Mouse (Mus musculus) limb, embryonic 13.5 days (tissue): ENCODE measurements around the gene Clcn7. TPM values are rescaled to one million over a fixed set of nuclear protein-coding genes. Genes with fewer than 3 reads are reported as not detected.
"Not testable (repeated sequence)": the region's sequence is repeated elsewhere in the genome, so short reads cannot be mapped to it uniquely, and the experiment has no call there.

Experiments used
- ATAC-seq: fragments of 200-750 bp; cut with Nextera tagmentation; 2 replicates; pipeline ENCODE4 v1.8.0; 2017; ENCODE audit warnings: low read depth, moderate number of reproducible peaks, moderate TSS enrichment; ENCODE audit not compliant: low FRiP score
- H3K27ac ChIP-seq: fragments of 300-500 bp; sonication (generic); 2 replicates; pipeline ENCODE4 v1.5.1; 2015; ENCODE audit warnings: inconsistent platforms, mild to moderate bottlenecking, moderate library complexity
- H3K27me3 ChIP-seq: fragments of 300-500 bp; sonication (generic); 2 replicates; pipeline ENCODE4 v1.6.1; 2015; ENCODE audit warnings: mild to moderate bottlenecking, inconsistent platforms
- H3K36me3 ChIP-seq: fragments of 300-500 bp; sonication (generic); 2 replicates; pipeline ENCODE4 v1.6.1; 2015; ENCODE audit warnings: inconsistent platforms, mild to moderate bottlenecking, moderate library complexity
- H3K4me1 ChIP-seq: fragments of 300-500 bp; sonication (generic); 2 replicates; pipeline ENCODE4 v1.6.1; 2015; ENCODE audit warnings: inconsistent platforms
- H3K4me2 ChIP-seq: fragments of 300-500 bp; sonication (generic); replicated peaks from 2 replicates; pipeline ENCODE4 v1.6.1; 2015; ENCODE audit warnings: inconsistent platforms, mild to moderate bottlenecking, moderate library complexity
- H3K4me3 ChIP-seq: fragments of 300-500 bp; sonication (generic); 2 replicates; pipeline ENCODE4 v1.5.1; 2015; ENCODE audit warnings: moderate library complexity, mild to moderate bottlenecking, inconsistent platforms
- H3K9ac ChIP-seq: fragments of 300-500 bp; sonication (generic); 2 replicates; pipeline ENCODE4 v1.6.1; 2015; ENCODE audit warnings: mild to moderate bottlenecking, inconsistent platforms
- H3K9me3 ChIP-seq: fragments of 300-500 bp; sonication (generic); 2 replicates; pipeline ENCODE4 v1.6.1; 2016; ENCODE audit warnings: inconsistent platforms
- WGBS: fragments of 180-500 bp; shearing (Covaris S2); methylation state at CpG from one replicate; pipeline ENCODE4 v1.1.7; 2015; 5-methylcytosine and 5-hydroxymethylcytosine counted together
- polyA plus RNA-seq: library from polyadenylated mRNA; unstranded; fragments of >200 nt; fragmentation: Nextera tagmentation; extraction: Ambion mirVana; gene quantifications from 2 replicates; pipeline ENCODE4 v1.2.1, GENCODE M21; 2015

The Clcn7 gene
- polyA plus RNA-seq, 1 experiment from 2014 or later = 27.2 TPM

DNA sequence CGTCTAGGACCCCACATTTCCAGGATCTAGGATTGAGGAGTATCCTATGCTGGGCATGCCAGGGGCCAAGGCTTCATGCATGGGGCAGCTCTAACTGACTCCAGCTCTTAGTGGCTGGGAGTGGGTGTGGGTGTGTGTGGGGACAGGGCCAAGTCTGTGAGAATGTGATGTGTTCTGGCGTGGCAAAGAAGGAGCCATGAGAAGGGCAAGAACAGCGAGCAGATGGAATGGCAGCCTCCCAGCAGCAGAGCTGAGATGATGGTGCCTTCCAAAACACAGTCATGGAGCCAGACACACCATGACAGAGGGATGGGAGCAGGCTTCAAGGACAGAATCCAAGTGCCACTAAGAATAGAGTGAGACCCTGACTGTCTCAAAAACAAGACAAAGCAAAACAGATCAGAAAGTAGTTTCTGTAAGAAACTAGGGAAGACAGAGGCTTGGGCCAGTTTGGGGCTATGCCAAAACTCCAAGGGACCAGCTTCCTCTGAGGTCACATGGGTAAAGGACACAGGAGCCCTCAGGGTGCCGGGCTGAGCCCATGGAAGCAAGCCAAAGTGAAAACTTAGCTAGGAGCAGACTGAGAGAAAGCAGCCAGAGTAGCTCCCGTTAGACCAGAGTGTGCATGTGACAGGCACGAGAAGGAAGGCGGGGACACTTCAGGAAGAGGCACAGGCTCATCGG lies 21.3 kb upstream of the Clcn7 start:
- ATAC-seq = no peak
- H3K4me1 ChIP-seq = peaks cover 14% of the 10 kb centered on the region
- H3K4me2 ChIP-seq = no peak overlapping the region
- no peak overlapping the region for H3K27ac ChIP-seq
- no peak overlapping the region for H3K4me3 ChIP-seq
- peaks cover 73% of the 10 kb centered on the region for H3K36me3 ChIP-seq
- H3K9ac ChIP-seq = no peak overlapping the region
- H3K27me3 ChIP-seq = no peaks in the 10 kb centered on the region
- no peaks in the 10 kb centered on the region for H3K9me3 ChIP-seq
- WGBS = 86% methylated on average over 8 of the region's 8 CpGs

DNA sequence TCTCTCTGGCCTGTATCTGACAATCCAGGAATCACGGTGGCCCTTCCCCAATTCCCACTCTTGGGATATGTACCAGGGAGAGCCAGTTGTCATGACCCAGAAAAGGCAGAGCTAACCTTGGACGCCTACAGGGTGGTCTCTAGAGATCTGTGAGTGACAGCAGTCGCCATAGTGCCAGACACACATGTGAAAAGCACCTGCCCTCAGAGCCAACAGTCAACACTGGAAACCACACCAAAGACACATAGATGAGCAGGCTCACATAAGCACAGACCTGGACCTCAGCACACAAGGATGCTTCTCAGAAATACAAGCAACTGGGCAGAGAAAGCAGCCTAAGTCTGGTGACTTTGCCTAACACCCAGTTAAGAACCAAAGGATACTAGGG lies 20.8 kb upstream of the Clcn7 start:
- H3K9me3 ChIP-seq = no peaks in the 10 kb centered on the region
- no peak overlapping the region for H3K27ac ChIP-seq
- peaks cover 68% of the 10 kb centered on the region for H3K36me3 ChIP-seq
- H3K9ac ChIP-seq = no peak overlapping the region
- no peak for ATAC-seq
- WGBS = 82% methylated on average over 3 of the region's 3 CpGs
- no peak overlapping the region for H3K4me2 ChIP-seq
- no peak overlapping the region for H3K4me3 ChIP-seq
- H3K27me3 ChIP-seq = no peaks in the 10 kb centered on the region
- peaks cover 14% of the 10 kb centered on the region for H3K4me1 ChIP-seq

DNA sequence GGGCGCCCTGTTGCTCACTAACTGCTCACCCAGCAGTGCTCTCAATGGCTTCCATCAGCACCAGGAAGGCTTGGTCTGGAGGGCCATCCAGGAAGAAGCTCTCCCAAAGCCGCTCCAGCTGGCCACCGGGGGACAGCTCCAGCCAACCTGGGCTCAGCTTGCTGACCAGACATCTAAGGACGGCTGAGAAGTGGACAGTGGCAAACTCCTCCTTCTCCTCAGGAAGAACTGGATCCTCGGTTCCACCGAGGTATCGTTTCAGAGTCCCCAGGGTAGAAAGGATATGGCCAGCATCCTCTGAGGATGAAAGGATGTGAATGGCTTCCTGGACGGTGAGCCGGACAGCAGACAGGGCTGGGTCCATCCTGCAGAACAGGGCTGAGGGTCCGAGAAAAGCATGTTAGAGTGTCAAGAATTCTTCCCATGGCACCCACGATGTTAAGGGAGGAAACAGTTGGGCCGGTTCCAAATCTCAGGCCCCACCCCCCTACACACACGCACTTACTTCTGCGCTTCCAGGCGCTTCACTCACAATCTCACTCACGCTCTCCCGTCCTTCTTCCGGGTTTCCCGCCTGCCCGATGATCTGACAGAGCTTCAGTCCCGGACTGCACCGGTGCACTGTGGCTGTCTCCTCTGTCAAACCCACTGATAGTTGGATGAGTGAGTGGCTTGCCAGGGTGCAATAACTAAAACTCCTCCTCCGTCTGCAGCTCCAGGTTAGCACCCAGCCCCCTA lies 18.1 kb upstream of the Clcn7 start:
- Histone ChIP-seq H3K4me3 (peak overlapping the region; percentile 68), H3K27ac (peak overlapping the region; percentile 89), H3K4me2 (peak overlapping the region; percentile 96), H3K9ac (peak overlapping the region; percentile 68), H3K36me3 (peaks cover 42% of the 10 kb centered on the region), H3K27me3 (no peaks in the 10 kb centered on the region), H3K4me1 (peaks cover 14% of the 10 kb centered on the region), H3K9me3 (no peaks in the 10 kb centered on the region)
- ATAC-seq = no peak; the same call in none of the 2 replicates
- WGBS = 9% methylated on average over 23 of the region's 23 CpGs

DNA sequence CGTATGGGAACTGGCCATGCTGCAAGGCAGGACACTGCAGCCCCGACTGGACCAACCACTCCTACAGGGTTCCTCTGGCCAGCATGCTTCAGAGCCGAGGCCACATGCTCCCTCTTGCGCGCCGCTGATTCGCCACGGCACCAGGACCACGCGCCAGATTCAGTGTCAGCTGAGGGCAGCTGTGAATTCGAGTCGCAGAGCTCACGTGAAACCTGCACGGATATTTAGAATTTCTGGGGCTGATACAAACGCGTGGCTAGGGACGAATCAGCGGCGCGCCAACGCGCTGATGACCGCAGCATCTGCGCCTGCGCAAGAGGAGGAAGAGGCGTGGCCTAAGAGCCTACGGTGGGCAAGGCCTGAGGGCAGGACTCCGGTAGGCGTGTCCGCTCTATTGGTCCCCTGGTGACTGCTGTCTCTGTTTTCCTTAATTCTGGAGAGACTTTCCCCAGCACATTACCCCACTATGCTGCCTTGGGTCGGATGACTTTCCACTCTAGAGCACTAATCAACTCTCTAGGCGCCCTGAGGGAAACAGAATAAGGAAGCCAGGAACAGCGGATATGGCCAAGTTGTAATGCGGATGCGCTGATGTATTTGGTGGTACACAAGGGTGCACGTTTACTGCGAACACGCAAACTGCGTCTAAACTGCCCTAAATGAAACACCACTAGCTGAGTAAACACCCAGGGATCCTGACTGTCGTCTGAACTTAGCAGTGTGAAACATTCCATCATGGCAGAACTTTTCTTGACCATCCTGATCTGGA lies 17.3 kb upstream of the Clcn7 start, which contains the start of gene Telo2:
Gene Telo2 (minus strand): TSS at position 304 of the 769 bp plus-strand sequence.
- WGBS = 4% methylated on average over 40 of the region's 40 CpGs
- peak; percentile 93 for ATAC-seq
- peak within 1 kb of the TSS; percentile 68 for H3K4me3 ChIP-seq
- H3K9me3 ChIP-seq = no peaks in the 10 kb centered on the region
- H3K36me3 ChIP-seq = peaks cover 34% of the 10 kb centered on the region
- H3K4me1 ChIP-seq = peaks cover 18% of the 10 kb centered on the region
- H3K9ac ChIP-seq = peak within 1 kb of the TSS; percentile 68
- peak within 1 kb of the TSS; percentile 96 for H3K4me2 ChIP-seq
- H3K27me3 ChIP-seq = no peaks in the 10 kb centered on the region
- peak within 1 kb of the TSS; percentile 89 for H3K27ac ChIP-seq

DNA sequence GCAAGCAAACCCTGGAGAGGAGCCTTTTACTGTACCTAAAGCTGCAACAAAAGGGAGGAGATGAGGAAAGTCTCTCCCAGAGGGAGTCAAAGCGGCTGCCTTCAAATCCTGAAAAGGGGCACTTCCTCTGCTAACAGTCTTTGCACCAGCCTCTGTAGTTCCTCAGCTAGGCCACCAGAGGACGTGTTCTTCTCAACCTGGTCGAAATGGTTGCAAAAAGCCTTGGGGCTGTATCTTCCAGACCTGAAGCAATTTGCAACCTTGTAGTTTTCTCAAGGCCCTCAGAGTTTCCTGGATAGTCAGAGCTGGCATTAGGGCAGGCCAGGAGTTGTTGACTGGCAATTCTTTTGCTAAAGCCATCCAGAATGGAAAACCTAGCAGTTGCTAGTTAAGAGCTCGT lies 15.9 kb upstream of the Clcn7 start:
- 41% methylated on average over 4 of the region's 4 CpGs for WGBS
- no peaks in the 10 kb centered on the region for H3K27me3 ChIP-seq
- no peak for ATAC-seq
- H3K4me2 ChIP-seq = no peak overlapping the region
- H3K9ac ChIP-seq = no peak overlapping the region
- no peaks in the 10 kb centered on the region for H3K9me3 ChIP-seq
- peaks cover 18% of the 10 kb centered on the region for H3K4me1 ChIP-seq
- H3K36me3 ChIP-seq = peaks cover 20% of the 10 kb centered on the region; the same call in 1 of the 2 replicates
- H3K4me3 ChIP-seq = no peak overlapping the region
- H3K27ac ChIP-seq = no peak overlapping the region

DNA sequence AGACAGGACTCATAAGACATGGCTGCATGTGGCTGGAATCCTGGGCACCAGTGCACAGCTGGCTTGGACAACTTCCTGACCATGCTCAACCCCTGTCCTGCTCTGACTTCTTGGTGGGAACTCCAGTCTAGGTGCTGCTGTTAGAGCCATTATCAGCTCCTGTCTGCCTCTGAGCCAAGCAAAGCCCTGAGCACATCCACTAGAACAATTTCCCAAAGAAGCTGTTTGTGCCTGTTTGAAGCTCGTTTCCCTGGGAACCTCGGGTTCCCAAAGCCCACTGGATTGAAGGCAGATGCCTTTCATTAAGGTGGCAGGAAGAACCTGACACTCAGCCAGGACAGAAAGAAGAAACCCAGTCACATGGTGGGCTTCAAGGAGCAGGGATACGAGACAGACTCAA lies 12.8 kb upstream of the Clcn7 start, which contains the start of gene Ptx4:
Gene Ptx4 (plus strand): TSS at position 355 of the 400 bp plus-strand sequence.
- no peaks in the 10 kb centered on the region for H3K9me3 ChIP-seq
- peak within 1 kb of the TSS; percentile 50; the same call in 1 of the 2 replicates for H3K9ac ChIP-seq
- WGBS = 13% methylated on average over 3 of the region's 3 CpGs
- no peaks in the 10 kb centered on the region for H3K36me3 ChIP-seq
- 0 out of 2 replicates have a peak, but pooled peaks cover 4% of the 10 kb centered on the region for H3K27me3 ChIP-seq
- ATAC-seq = no peak
- H3K4me2 ChIP-seq = no peak within 1 kb of the TSS
- no peak within 1 kb of the TSS for H3K4me3 ChIP-seq
- peak within 1 kb of the TSS; percentile 22; the same call in 1 of the 2 replicates for H3K27ac ChIP-seq
- peaks cover 10% of the 10 kb centered on the region; the same call in 1 of the 2 replicates for H3K4me1 ChIP-seq

DNA sequence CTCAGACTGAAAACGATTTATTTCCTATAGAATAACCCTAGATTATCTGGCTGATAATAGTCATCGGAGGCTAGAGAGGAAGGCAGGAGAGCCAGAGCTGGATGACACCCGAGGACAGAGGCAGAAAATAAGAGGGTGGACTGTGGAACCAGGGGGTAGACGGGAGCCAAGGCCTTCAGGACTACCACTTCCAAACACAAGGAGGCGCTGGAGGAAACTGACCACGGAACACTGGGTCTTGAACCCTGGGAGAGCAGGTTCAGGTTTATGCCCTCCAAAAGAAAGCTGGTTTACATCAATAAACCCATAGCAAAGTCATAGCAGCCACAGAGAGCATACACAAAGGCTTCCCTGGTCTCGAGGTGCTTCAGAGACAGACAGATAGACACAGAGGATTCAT lies 9.2 kb upstream of the Clcn7 start:
- Histone ChIP-seq H3K4me2 (no peak overlapping the region), H3K27me3 (0 out of 2 replicates have a peak, but pooled peaks cover 4% of the 10 kb centered on the region), H3K4me3 (no peak overlapping the region), H3K27ac (no peak overlapping the region), H3K9me3 (no peaks in the 10 kb centered on the region), H3K36me3 (no peaks in the 10 kb centered on the region), H3K4me1 (peaks cover 4% of the 10 kb centered on the region; the same call in 1 of the 2 replicates), H3K9ac (no peak overlapping the region)
- WGBS = 32% methylated on average over 7 of the region's 7 CpGs
- no peak for ATAC-seq

DNA sequence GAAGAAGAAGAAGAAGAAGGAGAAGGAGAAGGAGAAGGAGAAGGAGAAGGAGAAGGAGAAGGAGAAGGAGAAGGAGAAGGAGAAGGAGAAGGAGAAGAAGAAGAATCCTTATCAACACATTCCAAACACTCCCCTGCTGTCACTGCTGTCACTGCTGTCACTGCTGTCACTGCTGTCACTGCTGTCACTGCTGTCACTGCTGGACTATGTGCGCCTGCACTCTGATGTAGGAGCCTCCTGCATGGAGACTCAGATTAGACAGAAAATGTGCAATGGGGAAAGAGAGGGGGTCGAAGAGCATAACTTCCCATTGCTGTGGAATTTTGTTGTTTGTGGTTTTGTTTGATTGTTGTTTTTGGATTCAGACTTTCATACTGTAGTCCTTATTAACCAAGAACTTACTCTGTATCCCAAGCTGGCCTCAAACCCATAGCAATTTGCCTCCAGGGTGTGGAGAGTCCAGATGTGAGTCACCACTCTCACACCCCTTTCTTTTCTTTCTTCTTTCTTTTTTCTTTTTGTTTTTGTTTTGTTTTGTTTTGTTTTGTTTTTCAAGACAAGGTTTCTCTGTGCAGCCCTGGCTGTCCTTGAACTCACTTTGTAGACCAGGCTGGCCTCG lies 7.6 kb upstream of the Clcn7 start:
- WGBS = 80% methylated on average over 3 of the region's 3 CpGs
- H3K27ac ChIP-seq, H3K9ac ChIP-seq, H3K4me1 ChIP-seq, H3K4me2 ChIP-seq, ATAC-seq, H3K4me3 ChIP-seq, H3K27me3 ChIP-seq, H3K9me3 ChIP-seq, H3K36me3 ChIP-seq: not testable (repeated sequence)

DNA sequence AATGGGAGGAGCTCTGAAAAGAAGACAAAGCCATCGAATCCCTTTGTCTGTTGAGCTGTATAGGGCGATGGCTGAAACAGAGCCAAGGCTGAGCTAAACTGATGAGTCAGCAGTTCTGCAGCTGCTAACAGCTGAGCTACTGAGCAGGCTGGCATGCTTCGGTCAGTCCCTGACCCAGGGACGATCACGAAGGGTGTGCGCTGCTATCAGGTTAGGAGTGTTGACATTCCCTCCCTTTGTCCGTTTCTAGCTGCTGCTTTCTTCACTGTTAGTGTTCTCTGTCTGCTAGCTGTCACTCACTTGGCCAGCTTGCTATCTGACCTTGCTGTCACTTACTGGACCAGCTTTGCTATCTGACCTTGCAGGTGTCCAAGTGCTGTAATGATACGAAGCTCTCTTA lies 6.1 kb upstream of the Clcn7 start:
- no peak for ATAC-seq
- no peak overlapping the region; the same call in 1 of the 2 replicates for H3K9ac ChIP-seq
- no peak overlapping the region for H3K4me3 ChIP-seq
- 69% methylated on average over 8 of the region's 8 CpGs for WGBS
- H3K27me3 ChIP-seq = 0 out of 2 replicates have a peak, but pooled peaks cover 4% of the 10 kb centered on the region
- no peaks in the 10 kb centered on the region for H3K4me1 ChIP-seq
- no peaks in the 10 kb centered on the region for H3K36me3 ChIP-seq
- no peak overlapping the region for H3K4me2 ChIP-seq
- H3K27ac ChIP-seq = no peak overlapping the region
- H3K9me3 ChIP-seq = no peaks in the 10 kb centered on the region

DNA sequence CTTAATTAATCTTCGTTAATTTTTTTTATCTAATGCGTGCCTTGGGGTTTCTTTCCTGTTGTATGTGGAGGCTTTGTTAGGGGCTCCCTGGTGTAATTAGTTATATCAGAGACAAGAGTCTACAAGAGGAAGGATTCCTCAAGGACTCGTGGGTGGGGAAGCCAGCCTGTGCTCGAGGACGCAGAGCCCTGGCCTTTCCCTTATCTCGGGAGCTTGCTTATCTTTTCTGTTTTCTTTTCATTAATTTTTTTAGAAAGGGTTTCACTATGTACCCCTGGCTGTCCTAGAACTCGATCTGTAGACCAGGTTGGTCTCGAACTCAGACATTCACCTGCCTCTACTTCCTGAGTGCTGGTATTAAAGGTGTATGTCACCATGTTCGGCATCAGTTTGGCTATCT lies 5.5 kb upstream of the Clcn7 start:
- Histone ChIP-seq H3K27ac (no peak overlapping the region), H3K4me3 (no peak overlapping the region), H3K36me3 (no peaks in the 10 kb centered on the region), H3K9me3 (no peaks in the 10 kb centered on the region), H3K4me2 (no peak overlapping the region), H3K4me1 (no peaks in the 10 kb centered on the region), H3K9ac (no peak overlapping the region), H3K27me3 (0 out of 2 replicates have a peak, but pooled peaks cover 4% of the 10 kb centered on the region)
- WGBS = 75% methylated on average over 9 of the region's 9 CpGs
- ATAC-seq = no peak

DNA sequence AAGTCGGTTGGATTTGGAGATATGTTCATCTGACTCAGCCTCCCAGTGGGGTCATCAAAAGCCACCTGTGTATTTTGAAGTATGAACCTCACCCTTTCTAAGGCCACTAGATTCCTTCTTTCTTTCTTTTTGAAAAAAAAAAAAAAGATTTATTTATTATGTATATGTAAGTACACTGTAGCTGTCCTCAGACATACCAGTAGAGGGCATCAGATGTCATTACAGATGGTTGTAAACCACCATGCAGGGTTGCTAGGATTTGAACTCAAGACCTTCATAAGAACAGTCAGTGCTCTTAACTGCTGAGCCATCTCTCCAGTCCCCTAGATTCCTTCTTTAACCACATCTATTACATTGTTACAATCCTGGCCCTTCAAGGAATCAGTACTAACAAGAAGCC lies 3.1 kb upstream of the Clcn7 start:
- no peak for ATAC-seq
- Histone ChIP-seq H3K4me1 (peaks cover 11% of the 10 kb centered on the region), H3K4me2 (no peak overlapping the region), H3K4me3 (no peak overlapping the region), H3K36me3 (no peaks in the 10 kb centered on the region), H3K9ac (no peak overlapping the region), H3K27me3 (no peaks in the 10 kb centered on the region), H3K9me3 (no peaks in the 10 kb centered on the region), H3K27ac (no peak overlapping the region)
- 76% methylated on average over 1 of the region's 1 CpGs for WGBS
